Mouse (Mus musculus): Measurements from ENCODE around the gene Stac2. TPM values are rescaled to one million over a fixed set of nuclear protein-coding genes. Genes with fewer than 3 reads are reported as not detected.
A peak's percentile ranks its signal among the peaks of the same experiment; 100 is the strongest.

The Stac2 gene
- total and polyA plus RNA-seq, 2 experiments: not detected

GRCm38 (mm10) chr11:98020710-98021109 lies 32.6 kb downstream of the Stac2 start:
- WGBS: 92% methylated on average over 1 of the region's 1 CpGs

GRCm38 (mm10) chr11:98019883-98020610 lies 33.2 kb downstream of the Stac2 start:
- Histone ChIP-seq H3K27me3 (ENCODE audit: control insufficient read depth, insufficient read depth, low read length) (peaks cover 4% of the 10 kb centered on the region; the same call in 1 of the 2 replicates), H3K4me3 (ENCODE audit: insufficient read depth, low read depth, low read length) (no peak overlapping the region), H3K9ac (ENCODE audit: low read depth, low read length) (no peak overlapping the region), H3K79me2 (ENCODE audit: control insufficient read depth, insufficient read depth, low read length) (no peaks in the 10 kb centered on the region), H3K4me1 (ENCODE audit: control insufficient read depth, insufficient read depth, low read length) (peaks cover 9% of the 10 kb centered on the region), H3K27ac (replicated peaks; ENCODE audit: insufficient read depth, low read depth, low read length) (no peak overlapping the region), H3K36me3 (ENCODE audit: control insufficient read depth, insufficient read depth, low read length) (no peaks in the 10 kb centered on the region)
- 76% methylated on average over 8 of the region's 8 CpGs for WGBS
- DNase-seq (ENCODE audit: extremely low read depth, low read depth, low spot score): no peak
- no peak for TF ChIP-seq POLR2A (IDR thresholded peaks at IDR 0.05; ENCODE audit: extremely low read depth, insufficient read depth, low read length)
- TF ChIP-seq CTCF (IDR thresholded peaks at IDR 0.05; ENCODE audit: low read depth, low read length): no peak

More at GRCm38 (mm10) chr11:98020710-98021109, 32.6 kb downstream of the Stac2 start:
- Histone ChIP-seq H3K79me2 (ENCODE audit: control insufficient read depth, insufficient read depth, low read length) (no peaks in the 10 kb centered on the region), H3K36me3 (ENCODE audit: control insufficient read depth, insufficient read depth, low read length) (no peaks in the 10 kb centered on the region), H3K4me3 (ENCODE audit: insufficient read depth, low read depth, low read length) (no peak overlapping the region), H3K9ac (ENCODE audit: low read depth, low read length) (no peak overlapping the region), H3K4me1 (ENCODE audit: control insufficient read depth, insufficient read depth, low read length) (peaks cover 9% of the 10 kb centered on the region), H3K27ac (replicated peaks; ENCODE audit: insufficient read depth, low read depth, low read length) (no peak overlapping the region), H3K27me3 (ENCODE audit: control insufficient read depth, insufficient read depth, low read length) (peaks cover 4% of the 10 kb centered on the region; the same call in 1 of the 2 replicates)
- TF ChIP-seq CTCF (IDR thresholded peaks at IDR 0.05; ENCODE audit: low read depth, low read length) (no peak), POLR2A (IDR thresholded peaks at IDR 0.05; ENCODE audit: extremely low read depth, insufficient read depth, low read length) (no peak)
- no peak for DNase-seq (ENCODE audit: extremely low read depth, low read depth, low spot score)

GRCm38 (mm10) chr11:98018858-98019641 lies 34.2 kb downstream of the Stac2 start:
- no peak overlapping the region for H3K9ac ChIP-seq (ENCODE audit: low read depth, low read length)
- H3K79me2 ChIP-seq (ENCODE audit: control insufficient read depth, insufficient read depth, low read length): no peaks in the 10 kb centered on the region
- H3K27me3 ChIP-seq (ENCODE audit: control insufficient read depth, insufficient read depth, low read length): peaks cover 4% of the 10 kb centered on the region; the same call in 1 of the 2 replicates
- no peaks in the 10 kb centered on the region for H3K36me3 ChIP-seq (ENCODE audit: control insufficient read depth, insufficient read depth, low read length)
- H3K4me3 ChIP-seq (ENCODE audit: insufficient read depth, low read depth, low read length): no peak overlapping the region
- 65% methylated on average over 10 of the region's 10 CpGs for WGBS
- no peak overlapping the region for H3K27ac ChIP-seq (replicated peaks; ENCODE audit: insufficient read depth, low read depth, low read length)
- DNase-seq (ENCODE audit: extremely low read depth, low read depth, low spot score): no peak
- no peak for TF ChIP-seq POLR2A (IDR thresholded peaks at IDR 0.05; ENCODE audit: extremely low read depth, insufficient read depth, low read length)
- peak; percentile 13; the same call in 1 of the 2 replicates for TF ChIP-seq CTCF (IDR thresholded peaks at IDR 0.05; ENCODE audit: low read depth, low read length)
- H3K4me1 ChIP-seq (ENCODE audit: control insufficient read depth, insufficient read depth, low read length): peaks cover 9% of the 10 kb centered on the region

GRCm38 (mm10) chr11:98018222-98018621 lies 35.0 kb downstream of the Stac2 start:
- no peak for DNase-seq (ENCODE audit: extremely low read depth, low read depth, low spot score)
- TF ChIP-seq CTCF (IDR thresholded peaks at IDR 0.05; ENCODE audit: low read depth, low read length) (no peak), POLR2A (IDR thresholded peaks at IDR 0.05; ENCODE audit: extremely low read depth, insufficient read depth, low read length) (no peak)
- H3K27ac ChIP-seq (replicated peaks; ENCODE audit: insufficient read depth, low read depth, low read length): no peak overlapping the region

GRCm38 (mm10) chr11:98016824-98017223 lies 36.4 kb downstream of the Stac2 start:
- TF ChIP-seq POLR2A (IDR thresholded peaks at IDR 0.05; ENCODE audit: extremely low read depth, insufficient read depth, low read length) (no peak), CTCF (IDR thresholded peaks at IDR 0.05; ENCODE audit: low read depth, low read length) (no peak)
- peaks cover 3% of the 10 kb centered on the region; the same call in 1 of the 2 replicates for H3K27me3 ChIP-seq (ENCODE audit: control insufficient read depth, insufficient read depth, low read length)

More at GRCm38 (mm10) chr11:98018222-98018621, 35.0 kb downstream of the Stac2 start:
- Histone ChIP-seq H3K36me3 (ENCODE audit: control insufficient read depth, insufficient read depth, low read length) (no peaks in the 10 kb centered on the region), H3K9ac (ENCODE audit: low read depth, low read length) (no peak overlapping the region), H3K4me3 (ENCODE audit: insufficient read depth, low read depth, low read length) (no peak overlapping the region), H3K79me2 (ENCODE audit: control insufficient read depth, insufficient read depth, low read length) (no peaks in the 10 kb centered on the region), H3K27me3 (ENCODE audit: control insufficient read depth, insufficient read depth, low read length) (peaks cover 4% of the 10 kb centered on the region; the same call in 1 of the 2 replicates), H3K4me1 (ENCODE audit: control insufficient read depth, insufficient read depth, low read length) (peaks cover 9% of the 10 kb centered on the region)
- 94% methylated on average over 6 of the region's 6 CpGs for WGBS

More at GRCm38 (mm10) chr11:98016824-98017223, 36.4 kb downstream of the Stac2 start:
- Histone ChIP-seq H3K36me3 (ENCODE audit: control insufficient read depth, insufficient read depth, low read length) (no peaks in the 10 kb centered on the region), H3K4me1 (ENCODE audit: control insufficient read depth, insufficient read depth, low read length) (peaks cover 9% of the 10 kb centered on the region), H3K9ac (ENCODE audit: low read depth, low read length) (no peak overlapping the region), H3K79me2 (ENCODE audit: control insufficient read depth, insufficient read depth, low read length) (no peaks in the 10 kb centered on the region), H3K27ac (replicated peaks; ENCODE audit: insufficient read depth, low read depth, low read length) (no peak overlapping the region), H3K4me3 (ENCODE audit: insufficient read depth, low read depth, low read length) (no peak overlapping the region)
- no peak for DNase-seq (ENCODE audit: extremely low read depth, low read depth, low spot score)
- WGBS: 86% methylated on average over 4 of the region's 4 CpGs
